Mouse (Mus musculus) urinary bladder, postnatal 25 days (tissue): Measurements from ENCODE around the gene Pxk.
"Not testable (repeated sequence)": the region's sequence is repeated elsewhere in the genome, so short reads cannot be mapped to it uniquely, and the experiment has no call there.

Experiments
- DNase-seq: peaks from one replicate; pipeline ENCODE4 v3.0.0; 2022; ENCODE audit warnings: low spot score

Gene Pxk

GRCm38 (mm10) chr14:8102676-8103075 lies 4.7 kb downstream of the Pxk start:
- DNase-seq: no peak

GRCm38 (mm10) chr14:8108047-8108446 lies 10.0 kb downstream of the Pxk start:
- DNase-seq: no peak

- DNase-seq: no peak
Measured at GRCm38 (mm10) chr14:8108976-8109375, 11.0 kb downstream of the Pxk start.

- no peak for DNase-seq
Measured at GRCm38 (mm10) chr14:8111545-8111944, 13.5 kb downstream of the Pxk start.

- no peak for DNase-seq
Measured at GRCm38 (mm10) chr14:8112036-8112435, 14.0 kb downstream of the Pxk start.

- no peak for DNase-seq
Measured at GRCm38 (mm10) chr14:8113616-8114015, 15.6 kb downstream of the Pxk start.

GRCm38 (mm10) chr14:8114306-8114705 lies 16.3 kb downstream of the Pxk start:
- no peak for DNase-seq

- DNase-seq: no peak
Measured at GRCm38 (mm10) chr14:8114756-8115155, 16.7 kb downstream of the Pxk start.

GRCm38 (mm10) chr14:8115772-8116171 lies 17.8 kb downstream of the Pxk start:
- DNase-seq: no peak

- DNase-seq: no peak
Measured at GRCm38 (mm10) chr14:8117371-8117770, 19.4 kb downstream of the Pxk start.

GRCm38 (mm10) chr14:8119454-8119853 lies 21.4 kb downstream of the Pxk start:
- no peak for DNase-seq

GRCm38 (mm10) chr14:8119904-8120303 lies 21.9 kb downstream of the Pxk start:
- no peak for DNase-seq

- DNase-seq: no peak
Measured at GRCm38 (mm10) chr14:8123141-8123540, 25.1 kb downstream of the Pxk start.

GRCm38 (mm10) chr14:8123611-8124010 lies 25.6 kb downstream of the Pxk start:
- not testable (repeated sequence) for DNase-seq

GRCm38 (mm10) chr14:8124046-8124881 lies 26.3 kb downstream of the Pxk start:
- DNase-seq: no peak

GRCm38 (mm10) chr14:8127971-8128370 lies 30.0 kb downstream of the Pxk start:
- no peak for DNase-seq

- no peak for DNase-seq
Measured at GRCm38 (mm10) chr14:8132789-8133188, 34.8 kb downstream of the Pxk start.

- no peak for DNase-seq
Measured at GRCm38 (mm10) chr14:8134234-8134633, 36.2 kb downstream of the Pxk start.

- no peak for DNase-seq
Measured at GRCm38 (mm10) chr14:8135130-8135529, 37.1 kb downstream of the Pxk start.

- no peak for DNase-seq
Measured at GRCm38 (mm10) chr14:8139724-8140710, 42.0 kb downstream of the Pxk start.

GRCm38 (mm10) chr14:8141131-8141530 lies 43.1 kb downstream of the Pxk start:
- no peak for DNase-seq

- no peak for DNase-seq
Measured at GRCm38 (mm10) chr14:8145594-8146558, 47.9 kb downstream of the Pxk start.
